Mouse (Mus musculus) left cerebral cortex, adult 2 months (tissue): ENCODE measurements around the gene Plppr1. TPM values are rescaled to one million over a fixed set of nuclear protein-coding genes. Genes with fewer than 3 reads are reported as not detected.

Source experiments
- DNase-seq, 2 experiments: peaks; one replicate each; pipeline ENCODE4 v3.0.0; 2021 to 2022; ENCODE audit warnings: low spot score in 2 of 2, mixed read lengths in 1 of 2; ENCODE audit errors: extremely low spot score in 1 of 2
- H3K27ac ChIP-seq: fragments of 200-600 bp; 2 replicates; pipeline ENCODE4 v1.8.1; 2022
- H3K4me3 ChIP-seq: fragments of 200-600 bp; 2 replicates; pipeline ENCODE4 v1.8.1; 2022
- CTCF ChIP-seq: fragments of 200-600 bp; IDR thresholded peaks from 2 replicates; pipeline ENCODE4 v1.8.1; 2022; ENCODE audit warnings: antibody characterized with exemption, mild to moderate bottlenecking, moderate library complexity
- intact Hi-C: fragments of 180-260 bp; cut with DNase I; formaldehyde crosslinking; loops from one replicate; pipeline ENCODE4 v1.15.1; 2025
- long read RNA-seq, 2 experiments: library from polyadenylated mRNA; stranded (forward); transcript quantifications; one replicate each; pipeline ENCODE4 v2.0.0; 2021; ENCODE audit warnings: borderline mapping rate in 2 of 2
- total RNA-seq, 2 experiments: library from RNA; stranded (reverse); gene quantifications; 2 replicates each; pipeline ENCODE4 v1.2.3; 2021

Plppr1 gene
- total RNA-seq: 10 to 100 TPM in 1 of 2 experiments, 1 to 10 TPM in 1; 7.9 to 11.4 TPM
- long read RNA-seq, experiment 1, transcript Plppr1-201 (8 exons, 3,940 nt): major isoform, 13 of 27 reads
- long read RNA-seq, experiment 1, partial matches to known transcripts: 0 of 27 reads
- long read RNA-seq, experiment 1, other reads (novel, unspliced or antisense): 14 of 27 reads
- long read RNA-seq, experiment 2, transcript Plppr1-201 (8 exons, 3,940 nt): major isoform, 7 of 14 reads
- long read RNA-seq, experiment 2, partial matches to known transcripts: 1 of 14 reads
- long read RNA-seq, experiment 2, other reads (novel, unspliced or antisense): 6 of 14 reads

- Histone ChIP-seq H3K4me3 (peak within 1 kb of the TSS; percentile 74), H3K27ac (peak within 1 kb of the TSS; percentile 80)
- intact Hi-C loops: loop anchor here (2.0 to 5.0 kb wide), 2 partner anchors 278 to 367 kb away; no protein-coding TSS in a partner anchor
- peak; percentile 41 to 52 for DNase-seq
- TF ChIP-seq CTCF: no peak
These were observed at the start of gene Plppr1 for GRCm38 (mm10) chr4:49059021-49059401. TSS of gene Plppr1 (plus strand) at chr4:49059273.

DNA sequence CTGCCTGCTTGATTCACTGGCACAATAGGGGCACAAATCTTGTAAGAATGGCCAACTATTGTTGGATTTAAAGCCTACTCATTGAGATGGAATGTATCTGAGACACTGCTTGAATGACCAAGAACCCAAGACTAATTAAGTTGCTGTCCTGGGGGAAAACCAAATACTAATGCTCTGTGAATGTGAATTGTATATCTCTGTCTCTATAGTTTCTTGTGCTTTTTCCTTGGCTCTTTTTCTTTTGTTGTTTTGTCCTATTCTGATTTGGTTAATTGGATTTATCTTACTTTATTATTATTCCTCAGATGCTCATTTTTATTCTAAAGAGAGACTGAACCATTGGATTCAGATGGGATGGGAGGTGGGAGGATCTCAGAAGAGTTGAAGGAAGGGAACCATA, 42.4 kb upstream of the Plppr1 start:
- no peak for DNase-seq
- intact Hi-C loops: no loop called here
- no peak for TF ChIP-seq CTCF
- Histone ChIP-seq H3K27ac (no peak overlapping the region), H3K4me3 (no peak overlapping the region)

DNA sequence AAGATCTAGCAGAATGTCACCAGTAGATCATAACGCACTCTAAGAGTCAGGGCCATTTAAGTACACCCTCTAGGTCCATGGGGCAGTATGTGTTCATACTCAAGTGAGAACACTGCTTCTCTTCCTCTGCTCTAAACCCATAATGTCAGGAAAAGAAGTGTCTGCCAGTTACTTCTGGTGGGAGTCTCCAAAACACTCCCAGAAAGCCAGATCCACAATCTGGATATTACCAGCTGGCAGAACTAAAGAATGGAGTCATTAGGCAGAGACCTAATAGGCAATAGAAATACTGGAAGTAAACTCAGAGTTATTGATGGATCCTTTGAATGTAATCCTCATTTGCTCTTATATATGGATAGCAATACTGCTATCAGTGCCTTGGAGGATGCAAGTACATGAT, 35.9 kb upstream of the Plppr1 start:
- TF ChIP-seq CTCF: no peak
- no peak for DNase-seq
- intact Hi-C loops: no loop called here
- Histone ChIP-seq H3K27ac (no peak overlapping the region), H3K4me3 (no peak overlapping the region)

- TF ChIP-seq CTCF: no peak
- intact Hi-C loops: no loop called here
- H3K27ac ChIP-seq: no peak overlapping the region
- DNase-seq: no peak
- H3K4me3 ChIP-seq: no peak overlapping the region
These were observed 20.8 kb upstream of the Plppr1 start for GRCm38 (mm10) chr4:49038311-49038710.

DNA sequence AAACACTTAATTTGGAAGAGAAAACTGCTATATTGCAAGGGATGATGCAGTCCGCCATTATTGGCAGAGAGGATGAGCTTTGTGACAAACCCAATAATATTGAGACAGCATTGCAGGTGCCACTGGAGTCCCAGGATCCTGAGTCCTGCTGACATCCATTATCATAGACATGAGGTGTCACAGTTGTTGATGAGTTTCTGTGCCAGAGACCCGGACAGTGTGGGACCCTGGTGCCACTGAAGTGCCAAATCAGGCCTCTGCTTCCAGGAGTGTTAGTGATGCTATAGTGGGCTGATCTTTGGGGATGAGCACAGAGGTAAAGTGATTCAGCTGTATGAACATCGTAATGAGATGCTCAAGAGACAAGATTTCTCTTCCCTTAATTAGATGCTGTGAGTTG, 19.2 kb upstream of the Plppr1 start:
- DNase-seq: no peak
- no peak for TF ChIP-seq CTCF
- Histone ChIP-seq H3K27ac (no peak overlapping the region), H3K4me3 (no peak overlapping the region)
- intact Hi-C loops: no loop called here

DNA sequence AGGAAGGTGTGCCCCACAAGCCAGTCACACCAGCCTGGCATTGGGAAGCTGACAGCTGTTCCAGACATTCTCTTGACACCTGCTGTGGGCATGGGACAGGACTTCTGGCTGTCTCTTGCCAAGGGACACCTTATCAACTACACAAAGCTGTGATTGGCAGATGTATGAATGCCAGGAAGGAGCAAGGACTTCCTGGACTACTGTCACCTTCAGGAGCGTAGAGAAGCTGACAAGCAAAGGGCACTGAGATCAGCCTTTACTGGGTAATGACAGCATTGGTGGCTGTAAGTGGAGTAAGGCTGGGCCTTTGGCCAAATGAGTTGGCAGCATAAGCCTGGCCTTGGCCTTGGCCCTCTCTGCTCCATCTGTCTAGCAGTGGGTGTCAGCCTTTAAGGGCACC, 17.4 kb upstream of the Plppr1 start:
- H3K4me3 ChIP-seq: no peak overlapping the region
- DNase-seq: no peak
- TF ChIP-seq CTCF: no peak
- no peak overlapping the region for H3K27ac ChIP-seq
- intact Hi-C loops: no loop called here

DNA sequence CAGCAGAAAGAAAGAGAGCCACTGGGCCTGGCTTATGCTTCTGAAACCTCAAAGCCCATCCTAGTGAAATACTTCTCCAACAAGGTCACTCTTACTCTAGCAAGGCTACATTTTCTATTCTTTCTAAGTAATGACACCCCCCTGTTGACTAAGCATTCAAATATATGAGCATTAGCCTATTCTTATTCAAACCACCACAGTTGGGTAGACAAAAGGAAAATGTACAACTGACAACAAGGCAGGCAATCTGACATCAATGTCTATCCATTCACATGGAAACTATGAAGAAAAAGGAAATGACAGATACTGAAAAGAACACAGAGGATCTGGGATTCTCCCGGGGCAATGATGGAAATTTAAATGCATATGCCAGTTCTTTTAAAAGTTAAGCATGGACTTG, 8.4 kb upstream of the Plppr1 start:
- Histone ChIP-seq H3K27ac (no peak overlapping the region), H3K4me3 (no peak overlapping the region)
- intact Hi-C loops: no loop called here
- no peak for DNase-seq
- TF ChIP-seq CTCF: no peak

DNA sequence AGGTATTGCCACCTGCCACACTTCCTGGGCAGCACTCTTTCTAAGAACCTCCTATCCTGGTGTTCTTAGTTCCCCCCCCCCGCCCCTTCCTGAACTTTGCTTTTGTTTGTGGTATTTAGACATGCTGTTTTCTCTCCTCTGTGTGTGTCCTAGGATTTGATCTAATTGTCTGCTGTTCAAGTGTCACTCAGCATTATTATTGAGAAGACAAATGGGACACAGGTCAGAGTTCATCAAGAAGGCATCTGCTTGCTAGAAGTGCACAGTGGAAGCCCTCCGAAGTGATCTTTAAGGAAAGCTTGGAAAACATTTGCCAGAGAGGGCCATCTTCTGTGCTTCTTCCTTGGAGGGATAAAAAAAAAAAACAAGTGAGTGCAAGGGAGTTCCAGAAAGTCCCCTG, 1.2 kb upstream of the Plppr1 start:
- no peak overlapping the region for H3K27ac ChIP-seq
- TF ChIP-seq CTCF: no peak
- intact Hi-C loops: loop anchor here (2.0 to 5.0 kb wide), 2 partner anchors 277 to 366 kb away; no protein-coding TSS in a partner anchor
- no peak for DNase-seq
- H3K4me3 ChIP-seq: no peak overlapping the region

GRCm38 (mm10) chr4:49058557-49058956, 516 bp upstream of the Plppr1 start:
- intact Hi-C loops: loop anchor here (2.0 to 5.0 kb wide), 2 partner anchors 278 to 366 kb away; no protein-coding TSS in a partner anchor
- peak overlapping the region; percentile 74 for H3K4me3 ChIP-seq
- DNase-seq: no peak
- no peak for TF ChIP-seq CTCF
- H3K27ac ChIP-seq: no peak overlapping the region

- H3K27ac ChIP-seq: peak overlapping the region; percentile 80
- peak overlapping the region; percentile 74 for H3K4me3 ChIP-seq
- DNase-seq: peak; percentile 42 to 50
- intact Hi-C loops: loop anchor here (2.0 to 5.0 kb wide), 3 partner anchors 153 to 367 kb away; no protein-coding TSS in a partner anchor
- TF ChIP-seq CTCF: no peak
These were observed 619 bp downstream of the Plppr1 start for GRCm38 (mm10) chr4:49059402-49060381.

DNA sequence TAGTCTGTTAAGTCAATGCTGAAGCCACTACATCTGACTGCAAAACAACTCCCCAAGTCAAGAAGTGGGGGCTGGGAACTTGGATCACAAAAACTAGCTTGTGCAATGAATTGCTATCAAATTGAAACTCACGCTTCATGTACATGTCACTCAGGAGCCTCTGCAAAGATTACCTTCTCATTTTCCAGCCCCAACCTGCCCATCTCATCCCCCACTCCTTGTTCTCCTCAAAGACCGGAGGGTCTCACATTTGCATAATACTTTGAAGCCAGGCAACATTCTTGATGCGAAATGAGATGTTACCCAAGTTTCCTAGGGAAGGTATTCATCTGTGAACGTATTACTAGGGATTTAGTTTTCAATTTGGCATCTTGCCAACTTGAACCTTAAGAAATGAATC, 10.4 kb downstream of the Plppr1 start:
- Histone ChIP-seq H3K27ac (no peak overlapping the region), H3K4me3 (no peak overlapping the region)
- no peak for TF ChIP-seq CTCF
- DNase-seq: no peak
- intact Hi-C loops: no loop called here

DNA sequence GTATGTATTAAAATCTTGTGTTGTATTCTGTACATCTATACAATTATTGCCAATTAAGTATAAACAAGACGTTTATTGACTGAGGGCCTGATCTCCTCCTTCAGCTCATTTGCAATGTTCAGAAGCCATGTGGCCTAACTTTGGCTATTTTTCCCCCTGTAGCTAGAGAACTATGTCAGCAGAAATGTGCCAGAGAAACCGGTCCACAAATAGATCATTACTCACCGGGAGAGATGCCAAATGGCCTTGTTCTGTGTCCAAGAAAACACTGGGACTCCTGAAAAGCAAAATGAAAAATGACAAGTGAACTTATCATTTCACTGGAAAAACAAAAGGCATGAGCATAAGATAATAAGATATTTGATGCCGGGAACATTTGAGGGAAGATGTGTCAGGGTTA, 13.8 kb downstream of the Plppr1 start:
- no peak for TF ChIP-seq CTCF
- no peak overlapping the region for H3K27ac ChIP-seq
- intact Hi-C loops: no loop called here
- peak; percentile 35 to 46 for DNase-seq
- no peak overlapping the region for H3K4me3 ChIP-seq
